Mouse (Mus musculus): ENCODE measurements at regions not wholly inside any gene's neighbourhood (a gene's known extent, or its start where the extent isn't known, plus 50 kb on each side); places are given as distances from the start of the nearest gene placed in this dataset.
A peak's percentile ranks its signal among the peaks of the same experiment; 100 is the strongest.

GRCm38 (mm10) chr10:37079535-37079934 is 59.2 kb downstream of the Marcks start:
- DNase-seq (ENCODE audit: low spot score in 2 of 2), result no peak

- no peak for DNase-seq (ENCODE audit: low spot score in 2 of 2)
These were observed 60.3 kb downstream of the Marcks start for GRCm38 (mm10) chr10:37078439-37078838.

- DNase-seq (ENCODE audit: low spot score in 2 of 2), result no peak
These were observed 61.0 kb downstream of the Marcks start for GRCm38 (mm10) chr10:37077741-37078140.

- DNase-seq (ENCODE audit: low spot score in 2 of 2), result peak; percentile 2 to 30
These were observed 65.9 kb downstream of the Marcks start for GRCm38 (mm10) chr10:37072834-37073233.

- no peak for DNase-seq (ENCODE audit: low spot score in 2 of 2)
These were observed 66.7 kb downstream of the Marcks start for GRCm38 (mm10) chr10:37072061-37072460.

- no peak for DNase-seq (ENCODE audit: low spot score in 2 of 2)
These were observed 67.3 kb downstream of the Marcks start for GRCm38 (mm10) chr10:37071420-37071819.
